ENCODE assay signal across 23 mouse cellular contexts in genomic region chr7:126244168-126244750, GRCm38 (mm10). TPM values are rescaled to one million over a fixed set of nuclear protein-coding genes. Genes with fewer than 3 reads are reported as not detected.
A peak's percentile ranks its signal among the peaks of the same experiment; 100 is the strongest.
DNase-seq lines count a peak whose midpoint lies in the region; ATAC-seq and TF ChIP-seq lines count a peak whose summit lies in the region.
"Had no signal": no experiment of that assay in that cellular context is flagged by ENCODE, and none has a peak within 500 bp of the region (broad histone marks: within the 10 kb centered on the region; RNA-seq: fewer than 3 reads in every experiment).

No protein-coding gene starts in this region.

- peak; percentile 24 for DNase-seq in 416B (ENCODE audit: low read depth)
- peak; percentile 19 for DNase-seq in CH12.LX (ENCODE audit: extremely low read depth)
- peak; percentile 72 for DNase-seq in R1 (ENCODE audit: low read depth, low spot score)
- no peak for DNase-seq in gastrocnemius, postnatal 14 days
- DNase-seq in kidney, adult 8-10 months: no peak
- DNase-seq: adrenal gland, postnatal 14 days; heart, postnatal 14 days; kidney, adult 18-20 months; kidney, postnatal 10 days; liver, postnatal 0 days; lung, postnatal 14 days; right cerebral cortex, postnatal 14 days; thymus, postnatal 36 days had no signal

- dilution Hi-C loops in CH12.LX (cut with MboI; ENCODE audit: extremely low pct_ligation_motif_present, extremely low pct_unique_long_range_greater_than_20kb, low sequenced_read_pairs): no loop called here

- no peak overlapping the region for H3K9ac ChIP-seq in CH12.LX (ENCODE audit: insufficient read depth, low read depth)
- H3K9ac ChIP-seq: forebrain, embryonic 12.5 days; heart, embryonic 12.5 days; liver, postnatal 0 days; midbrain, embryonic 15.5 days; neural tube, embryonic 15.5 days had no signal

- no peaks in the 10 kb centered on the region for H3K9me3 ChIP-seq in CH12.LX (replicated peaks; ENCODE audit: low read length)
- H3K9me3 ChIP-seq: embryonic facial prominence, embryonic 10.5 days; forebrain, embryonic 12.5 days; heart, embryonic 12.5 days; limb, embryonic 10.5 days; midbrain, embryonic 15.5 days; neural tube, embryonic 15.5 days had no signal

- no peak for TF ChIP-seq CTCF in CH12.LX (conservative IDR thresholded peaks at IDR 0.05 in 1 of 2, IDR thresholded peaks at IDR 0.05 in 1 of 2; ENCODE audit: low read depth in 2 of 2, low read length in 2 of 2)

- H3K4me1 ChIP-seq in CH12.LX (ENCODE audit: control insufficient read depth in 1 of 2, insufficient read depth in 2 of 2): peaks cover 4 to 7% of the 10 kb centered on the region in 2 experiments

- ATAC-seq in common myeloid progenitor, adult 5-6 weeks (replicated peaks; ENCODE audit: low read depth, poor library complexity, severe bottlenecking): peak; percentile 73
- ATAC-seq in erythroblast, adult 5-6 weeks (replicated peaks; ENCODE audit: low FRiP score, poor library complexity, severe bottlenecking): no peak
- ATAC-seq: hindbrain, embryonic 16.5 days; liver, postnatal 0 days; midbrain, embryonic 15.5 days; Patski had no signal

- in situ Hi-C loops in CH12.LX (cut with MboI; ENCODE audit: low pct_ligation_motif_present, low pct_unique_long_range_greater_than_20kb, low sequenced_read_pairs): no loop called here

- no peak for TF ChIP-seq EP300 in CH12.LX (IDR thresholded peaks at IDR 0.05; ENCODE audit: low read length)

- intact Hi-C loops in gastrocnemius, postnatal 14 days (cut with DNase I; ENCODE audit: low total_unique reads): no loop called here

- no peaks in the 10 kb centered on the region for H3K36me3 ChIP-seq in CH12.LX (replicated peaks in 1 of 2; ENCODE audit: control insufficient read depth in 1 of 2, insufficient read depth in 1 of 2, low read length in 1 of 2)
- H3K36me3 ChIP-seq: embryonic facial prominence, embryonic 10.5 days; forebrain, embryonic 12.5 days; heart, embryonic 12.5 days; limb, embryonic 10.5 days; midbrain, embryonic 15.5 days; neural tube, embryonic 15.5 days had no signal

- no peaks in the 10 kb centered on the region for H3K79me2 ChIP-seq in CH12.LX (replicated peaks; ENCODE audit: control insufficient read depth, extremely low read depth, insufficient read depth, poor library complexity, severe bottlenecking)

- TF ChIP-seq POLR2A in CH12.LX (IDR thresholded peaks at IDR 0.05; ENCODE audit: low read depth, low read length): no peak

- no peak overlapping the region for H3K4me2 ChIP-seq in CH12.LX (ENCODE audit: insufficient read depth, low read depth, poor library complexity, severe bottlenecking)
- H3K4me2 ChIP-seq: forebrain, embryonic 12.5 days; heart, embryonic 12.5 days; midbrain, embryonic 15.5 days; neural tube, embryonic 15.5 days had no signal

- TF ChIP-seq RAD21 in CH12.LX (IDR thresholded peaks at IDR 0.05; ENCODE audit: low read depth, low read length): no peak

- H3K27me3 ChIP-seq in CH12.LX (replicated peaks): peaks cover 18% of the 10 kb centered on the region
- H3K27me3 ChIP-seq: midbrain, embryonic 15.5 days; neural tube, embryonic 15.5 days had no signal

- no peak overlapping the region for H3K27ac ChIP-seq in CH12.LX (ENCODE audit: insufficient read depth, low read depth)
- H3K27ac ChIP-seq: embryonic facial prominence, embryonic 10.5 days; forebrain, embryonic 12.5 days; limb, embryonic 10.5 days; midbrain, embryonic 15.5 days; neural tube, embryonic 15.5 days had no signal

- no peak overlapping the region for H3K4me3 ChIP-seq in CH12.LX (replicated peaks in 1 of 3; ENCODE audit: low read depth in 2 of 3, low read length in 2 of 3, poor library complexity in 1 of 3)
- H3K4me3 ChIP-seq: embryonic facial prominence, embryonic 10.5 days; forebrain, embryonic 12.5 days; heart, embryonic 12.5 days; limb, embryonic 10.5 days; midbrain, embryonic 15.5 days; neural tube, embryonic 15.5 days had no signal

TF ChIP-seq in CH12.LX, 34 proteins besides CTCF, POLR2A, EP300 and RAD21:
- TF ChIP-seq MAFK (IDR thresholded peaks at IDR 0.05; ENCODE audit: insufficient replicate concordance, low read length) (peak; percentile 93), MYC (IDR thresholded peaks at IDR 0.05; ENCODE audit: low read depth, low read length) (no peak)

RNA-seq across cellular contexts. Expression of gene Sbk1, which starts 28.2 kb away (rescaled TPM):
- total RNA-seq in CH12.LX (2012; rRNA removed) (4.5 and 4.7 TPM in 2 replicates), CH12.LX (2014; rRNA removed) (1.6 and 2.1 TPM in 2 replicates)
- 3.4 and 4.2 TPM in 2 replicates for polyA plus RNA-seq in CH12.LX (2012; ENCODE audit: insufficient read length, low read depth)
- 5.2 and 5.7 TPM in 2 replicates for total RNA-seq in common myeloid progenitor, adult 5-6 weeks (2017)
- 10 to 100 TPM; 22.4 to 35.2 TPM for total RNA-seq in gastrocnemius, postnatal 14 days (2021)
- 0.77 and 1.0 TPM in 2 replicates for total RNA-seq in erythroblast, adult 5-6 weeks (2015; ENCODE audit: low replicate concordance)
- total RNA-seq in erythroblast, adult 5-6 weeks (2017; ENCODE audit: low replicate concordance): 0.56 and 0.77 TPM in 2 replicates

RNA-seq across cellular contexts. Expression of gene Xpo6, which starts 44.0 kb away (rescaled TPM):
- total RNA-seq in CH12.LX (2012; rRNA removed) (79.1 and 81.6 TPM in 2 replicates), CH12.LX (2014; rRNA removed) (49.9 and 53.7 TPM in 2 replicates)
- 106 and 149 TPM in 2 replicates for polyA plus RNA-seq in CH12.LX (2012; ENCODE audit: insufficient read length, low read depth)
- total RNA-seq in common myeloid progenitor, adult 5-6 weeks (2017): 61.5 and 76.0 TPM in 2 replicates
- total RNA-seq in gastrocnemius, postnatal 14 days (2021): 10 to 100 TPM; 16.1 to 18.9 TPM
- 44.0 and 65.6 TPM in 2 replicates for total RNA-seq in erythroblast, adult 5-6 weeks (2015; ENCODE audit: low replicate concordance)
- 12.7 and 28.3 TPM in 2 replicates for total RNA-seq in erythroblast, adult 5-6 weeks (2017; ENCODE audit: low replicate concordance)

Comparison
In these comparisons a context has a peak if more than half of its experiments do, and no peak if none do; other contexts are left out.
1. DNase-seq: peak in 416B (single experiment), CH12.LX (single experiment) and R1 (single experiment); none in gastrocnemius, postnatal 14 days (single experiment) and kidney, adult 8-10 months (0 of 2).